Mouse (Mus musculus) midbrain, embryonic 12.5 days (tissue): Measurements from ENCODE around the gene Cd79a. TPM values are rescaled to one million over a fixed set of nuclear protein-coding genes. Genes with fewer than 3 reads are reported as not detected.
A peak's percentile ranks its signal among the peaks of the same experiment; 100 is the strongest.

Source experiments
- ATAC-seq: fragments of 200-750 bp; cut with Nextera tagmentation; 2 replicates; pipeline ENCODE4 v1.8.0; 2017; ENCODE audit warnings: low read depth, moderate TSS enrichment, moderate library complexity; ENCODE audit not compliant: low FRiP score
- H3K27ac ChIP-seq: fragments of 300-500 bp; sonication (generic); replicated peaks from 2 replicates; pipeline ENCODE4 v1.5.1; 2016; ENCODE audit warnings: mild to moderate bottlenecking
- H3K27me3 ChIP-seq: fragments of 300-500 bp; sonication (generic); 2 replicates; pipeline ENCODE4 v1.6.1; 2016; ENCODE audit warnings: mild to moderate bottlenecking
- H3K36me3 ChIP-seq: fragments of 300-500 bp; sonication (generic); 2 replicates; pipeline ENCODE4 v1.6.1; 2016
- H3K4me1 ChIP-seq: fragments of 300-500 bp; sonication (generic); 2 replicates; pipeline ENCODE4 v1.6.1; 2016
- H3K4me2 ChIP-seq: fragments of 300-500 bp; sonication (generic); replicated peaks from 2 replicates; pipeline ENCODE4 v1.6.1; 2016; ENCODE audit warnings: mild to moderate bottlenecking, moderate library complexity
- H3K4me3 ChIP-seq: fragments of 300-500 bp; sonication (generic); 2 replicates; pipeline ENCODE4 v1.5.1; 2016; ENCODE audit warnings: mild to moderate bottlenecking
- H3K9ac ChIP-seq: fragments of 300-500 bp; sonication (generic); replicated peaks from 2 replicates; pipeline ENCODE4 v1.6.1; 2016; ENCODE audit warnings: mild to moderate bottlenecking, moderate library complexity
- H3K9me3 ChIP-seq: fragments of 300-500 bp; sonication (generic); 2 replicates; pipeline ENCODE4 v1.6.1; 2016; ENCODE audit warnings: mild to moderate bottlenecking
- WGBS: fragments of 180-500 bp; shearing (Covaris S2); methylation state at CpG from one replicate; pipeline ENCODE4 v1.1.7; 2016; 5-methylcytosine and 5-hydroxymethylcytosine counted together
- polyA plus RNA-seq: library from polyadenylated mRNA; unstranded; fragments of >200 nt; fragmentation: Nextera tagmentation; extraction: Ambion mirVana; gene quantifications from 2 replicates; pipeline ENCODE4 v1.2.1, GENCODE M21; 2016

The Cd79a gene
- 0.31 and 0.36 TPM in 2 replicates for polyA plus RNA-seq

DNA sequence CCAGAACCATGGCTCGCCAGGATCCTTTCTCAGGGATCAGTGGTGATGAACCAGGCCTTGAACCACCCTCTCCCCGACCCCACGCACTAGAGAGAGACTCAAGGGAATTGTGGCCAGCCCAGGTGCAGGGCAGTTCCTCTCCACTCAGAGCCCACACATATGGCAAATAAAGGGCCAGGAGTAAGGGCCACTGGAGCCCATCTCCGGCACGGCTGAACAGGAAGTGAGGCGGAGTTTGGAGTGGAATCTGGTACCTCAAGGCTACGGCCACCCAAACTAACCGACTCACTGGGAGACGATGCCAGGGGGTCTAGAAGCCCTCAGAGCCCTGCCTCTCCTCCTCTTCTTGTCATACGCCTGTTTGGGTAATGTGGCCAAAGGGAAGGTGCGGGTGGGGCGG lies at the start of gene Cd79a:
TSS of gene Cd79a (plus strand) at position 158 of the 400 bp plus-strand sequence.
- no peaks in the 10 kb centered on the region for H3K27me3 ChIP-seq

DNA sequence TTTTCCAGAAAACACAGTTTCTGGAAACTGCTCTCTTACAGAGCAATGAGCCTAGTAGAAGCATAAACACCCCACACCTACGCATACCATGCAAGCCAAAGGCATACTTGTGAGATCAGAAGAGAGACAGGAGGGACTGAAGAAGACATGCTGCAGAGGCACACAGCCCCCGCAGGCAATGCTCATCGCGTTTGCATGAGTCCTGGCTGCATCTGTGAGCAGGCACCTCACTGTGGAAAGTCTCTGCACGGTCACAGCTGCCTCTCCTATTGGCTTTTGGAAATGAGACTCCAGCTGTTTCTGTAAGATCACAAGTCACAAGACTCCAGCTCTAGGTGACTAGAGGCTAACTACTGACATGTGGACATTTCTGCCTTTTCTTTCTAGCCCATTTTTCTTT lies 47.0 kb upstream of the Cd79a start:
- H3K4me2 ChIP-seq: no peak overlapping the region
- no peaks in the 10 kb centered on the region for H3K27me3 ChIP-seq
- no peaks in the 10 kb centered on the region for H3K36me3 ChIP-seq
- ATAC-seq: no peak
- H3K9ac ChIP-seq: no peak overlapping the region
- no peak overlapping the region for H3K27ac ChIP-seq
- H3K4me3 ChIP-seq: no peak overlapping the region
- no peaks in the 10 kb centered on the region for H3K9me3 ChIP-seq
- 20% methylated on average over 5 of the region's 5 CpGs for WGBS
- H3K4me1 ChIP-seq: peaks cover 4% of the 10 kb centered on the region; the same call in 1 of the 2 replicates

More for the DNA sequence above, at the start of gene Cd79a:
- H3K4me2 ChIP-seq: no peak within 1 kb of the TSS
- WGBS: 84% methylated on average over 12 of the region's 12 CpGs
- no peak for ATAC-seq
- H3K4me3 ChIP-seq: no peak within 1 kb of the TSS
- H3K9ac ChIP-seq: no peak within 1 kb of the TSS
- no peak within 1 kb of the TSS for H3K27ac ChIP-seq
- H3K4me1 ChIP-seq: no peaks in the 10 kb centered on the region
- H3K36me3 ChIP-seq: no peaks in the 10 kb centered on the region
- no peaks in the 10 kb centered on the region for H3K9me3 ChIP-seq

DNA sequence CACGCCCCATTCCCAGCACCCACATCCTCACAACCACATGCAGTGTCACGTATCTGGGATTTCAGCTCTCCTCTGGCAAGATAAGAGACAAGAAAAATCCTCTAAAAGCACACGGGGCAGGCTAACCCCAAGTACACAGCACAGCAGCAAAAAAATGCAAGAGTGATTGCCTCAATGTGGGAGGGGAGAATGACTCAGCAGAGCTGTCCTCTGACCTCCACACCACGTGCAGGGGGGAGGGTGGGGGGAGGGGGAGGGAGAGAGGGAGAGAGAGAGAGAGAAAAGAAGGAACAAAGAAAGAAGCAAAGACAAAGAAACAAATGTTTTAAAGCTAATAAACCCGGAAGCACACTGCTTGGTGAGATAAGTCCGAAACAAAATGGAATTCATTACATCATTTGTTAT lies 46.3 kb upstream of the Cd79a start:
- H3K4me3 ChIP-seq: no peak overlapping the region
- H3K4me1 ChIP-seq: peaks cover 1% of the 10 kb centered on the region; the same call in 1 of the 2 replicates
- WGBS: 40% methylated on average over 6 of the region's 6 CpGs
- H3K9ac ChIP-seq: no peak overlapping the region
- no peak overlapping the region for H3K4me2 ChIP-seq
- H3K27me3 ChIP-seq: no peaks in the 10 kb centered on the region
- no peaks in the 10 kb centered on the region for H3K9me3 ChIP-seq
- no peaks in the 10 kb centered on the region for H3K36me3 ChIP-seq
- ATAC-seq: 0 out of 2 replicates have a peak, but pooled peaks have one; percentile 27
- H3K27ac ChIP-seq: no peak overlapping the region

DNA sequence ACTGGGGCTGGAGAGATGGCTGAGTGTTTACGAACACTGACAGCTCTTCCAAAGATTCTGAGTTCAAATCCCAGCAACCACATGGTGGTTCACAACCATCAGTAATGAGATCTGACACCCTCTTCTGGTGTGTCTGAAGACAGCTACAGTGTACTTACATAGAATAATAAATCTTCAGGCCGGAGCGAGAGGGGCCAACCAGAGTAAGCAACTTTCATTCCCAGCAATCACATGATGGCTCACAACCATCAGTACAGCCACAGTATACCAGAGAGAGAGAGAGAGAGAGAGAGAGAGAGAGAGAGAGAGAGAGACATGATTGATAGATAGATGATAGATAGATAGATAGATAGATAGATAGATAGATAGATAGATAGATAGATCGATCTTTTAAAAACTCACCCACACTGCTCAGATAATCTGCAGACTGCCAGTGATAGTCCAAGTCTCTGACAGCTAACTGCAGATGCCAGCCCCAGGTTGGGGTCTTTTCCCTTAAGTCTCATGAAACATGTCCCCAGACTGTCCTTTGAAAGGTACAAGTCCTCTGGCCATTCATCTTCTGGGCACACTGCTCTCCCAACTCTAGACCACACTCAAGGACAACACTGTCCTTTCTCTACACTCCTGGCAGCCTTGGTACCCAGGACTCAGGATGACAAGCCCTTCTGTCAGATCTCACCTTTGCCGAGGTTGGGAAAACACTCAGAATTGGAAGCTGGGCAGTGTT lies 45.4 kb upstream of the Cd79a start:
- Histone ChIP-seq H3K36me3 (no peaks in the 10 kb centered on the region), H3K4me3 (no peak overlapping the region), H3K9ac (no peak overlapping the region), H3K9me3 (no peaks in the 10 kb centered on the region), H3K4me2 (no peak overlapping the region), H3K27ac (no peak overlapping the region), H3K4me1 (0 out of 2 replicates have a peak, but pooled peaks cover 1% of the 10 kb centered on the region), H3K27me3 (no peaks in the 10 kb centered on the region)
- WGBS: 89% methylated on average over 5 of the region's 5 CpGs
- ATAC-seq: no peak

DNA sequence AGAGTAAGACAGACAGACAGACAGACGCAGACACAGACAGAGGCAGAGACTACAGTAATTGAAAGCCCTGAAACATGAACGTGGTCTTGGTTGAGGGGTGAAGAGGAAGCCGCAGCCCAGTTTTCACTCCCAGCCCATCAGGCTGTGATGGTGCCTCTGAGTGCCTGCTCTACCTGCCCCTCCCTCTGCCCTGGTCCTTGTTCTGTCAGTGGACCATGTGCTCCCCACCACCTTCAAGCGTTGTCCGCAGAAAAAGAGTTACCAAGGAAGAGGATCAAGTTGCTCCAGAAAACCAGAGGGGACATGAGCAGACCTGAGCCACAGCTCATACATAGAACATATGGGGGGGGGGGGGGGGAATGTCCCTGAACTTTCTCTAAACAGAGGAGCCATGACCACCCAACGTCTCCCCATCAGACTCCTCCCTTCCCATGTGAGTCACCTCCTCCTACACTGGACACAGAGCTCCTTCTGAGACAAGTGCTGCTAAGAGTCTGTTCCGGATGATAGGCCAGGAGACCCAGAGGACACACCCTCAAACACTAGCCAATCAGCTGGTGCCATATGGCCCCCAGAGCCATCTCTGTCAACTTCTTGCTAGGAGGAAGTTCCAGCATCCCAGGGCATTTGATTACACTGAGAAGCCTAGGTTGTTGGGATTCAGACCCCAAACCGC lies 44.5 kb upstream of the Cd79a start:
- Histone ChIP-seq H3K27me3 (no peaks in the 10 kb centered on the region), H3K36me3 (no peaks in the 10 kb centered on the region), H3K27ac (no peak overlapping the region), H3K4me2 (no peak overlapping the region), H3K9me3 (no peaks in the 10 kb centered on the region), H3K4me3 (no peak overlapping the region), H3K9ac (no peak overlapping the region), H3K4me1 (0 out of 2 replicates have a peak, but pooled peaks cover 2% of the 10 kb centered on the region)
- 81% methylated on average over 8 of the region's 8 CpGs for WGBS
- no peak for ATAC-seq

DNA sequence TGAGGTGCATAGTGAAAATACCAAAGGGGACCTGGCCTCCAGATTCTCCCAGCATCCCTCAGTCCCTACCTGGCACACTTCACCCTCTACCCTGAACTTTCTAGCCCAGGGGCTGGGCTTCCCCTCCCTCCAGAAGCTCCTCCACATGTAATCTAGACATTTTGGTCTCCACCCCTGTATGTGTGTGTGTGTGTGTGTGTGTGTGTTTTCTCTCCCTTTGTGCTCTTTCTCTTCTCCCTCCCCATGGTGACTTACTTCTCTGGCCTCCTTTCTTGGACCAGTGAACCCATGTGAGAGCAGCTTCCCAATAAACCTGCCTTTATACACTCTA lies 44.0 kb upstream of the Cd79a start:
- no peak for ATAC-seq
- Histone ChIP-seq H3K27ac (no peak overlapping the region), H3K4me1 (0 out of 2 replicates have a peak, but pooled peaks cover 2% of the 10 kb centered on the region), H3K4me2 (no peak overlapping the region), H3K9me3 (no peaks in the 10 kb centered on the region), H3K9ac (no peak overlapping the region), H3K36me3 (no peaks in the 10 kb centered on the region), H3K4me3 (no peak overlapping the region), H3K27me3 (no peaks in the 10 kb centered on the region)

DNA sequence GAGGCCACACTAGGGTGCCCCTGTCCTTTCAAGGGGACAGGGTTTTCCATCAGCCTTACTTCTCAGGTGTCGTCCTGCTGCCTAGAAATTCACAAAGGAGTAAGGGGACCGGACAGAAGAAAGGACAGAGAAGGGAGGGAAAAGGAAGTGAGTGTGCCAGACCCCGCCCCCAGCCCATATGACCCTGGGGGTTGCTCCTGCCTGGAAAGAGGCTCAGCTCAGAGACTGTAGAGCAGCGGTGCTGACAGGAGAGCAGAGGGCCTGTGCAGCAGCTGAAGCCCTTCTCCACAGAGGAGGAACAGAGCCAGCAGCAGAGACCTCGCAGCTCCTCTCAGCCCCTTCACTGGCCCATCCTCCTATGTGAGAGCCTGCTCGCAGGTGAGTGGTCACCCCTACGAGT lies 43.5 kb upstream of the Cd79a start:
- no peak overlapping the region for H3K27ac ChIP-seq
- no peak for ATAC-seq
- H3K27me3 ChIP-seq: no peaks in the 10 kb centered on the region
- H3K9me3 ChIP-seq: no peaks in the 10 kb centered on the region
- H3K9ac ChIP-seq: no peak overlapping the region
- 0 out of 2 replicates have a peak, but pooled peaks cover 2% of the 10 kb centered on the region for H3K4me1 ChIP-seq
- 46% methylated on average over 7 of the region's 7 CpGs for WGBS
- H3K4me3 ChIP-seq: no peak overlapping the region
- H3K4me2 ChIP-seq: no peak overlapping the region
- H3K36me3 ChIP-seq: no peaks in the 10 kb centered on the region

DNA sequence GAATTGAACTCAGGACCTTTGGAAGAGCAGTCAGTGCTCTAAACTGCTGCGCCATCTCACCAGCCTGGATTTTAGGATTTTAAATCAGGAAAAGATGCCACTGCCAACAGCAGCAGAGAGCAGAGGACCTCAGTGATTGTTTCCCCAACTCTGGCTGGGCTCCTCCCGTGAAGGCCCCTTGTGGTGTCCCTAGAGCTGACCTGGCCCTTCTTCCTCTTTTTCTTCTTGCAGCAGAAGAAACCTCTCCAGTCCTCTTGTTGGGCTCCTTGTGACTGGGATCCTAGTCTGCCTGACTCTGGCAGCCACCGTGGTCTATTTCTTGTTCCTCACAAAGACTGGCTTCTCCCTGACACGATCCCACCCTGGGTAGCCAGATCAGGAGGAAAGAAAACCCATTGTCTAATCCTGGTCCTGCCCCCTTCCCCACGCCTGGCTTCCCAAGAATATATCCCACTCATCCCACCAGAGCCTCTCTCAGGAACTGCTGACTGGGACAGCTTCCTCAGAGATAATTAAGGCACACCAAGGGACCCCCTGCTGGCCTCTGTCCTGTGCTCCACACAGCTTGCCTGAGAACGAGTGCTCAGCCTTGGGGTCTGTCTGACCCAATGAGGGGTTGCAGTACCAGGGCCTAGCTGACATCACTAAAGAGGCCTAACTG lies 40.6 kb upstream of the Cd79a start:
- H3K9me3 ChIP-seq: no peaks in the 10 kb centered on the region
- 0 out of 2 replicates have a peak, but pooled peaks cover 2% of the 10 kb centered on the region for H3K4me1 ChIP-seq
- H3K36me3 ChIP-seq: no peaks in the 10 kb centered on the region
- no peaks in the 10 kb centered on the region for H3K27me3 ChIP-seq
- no peak overlapping the region for H3K9ac ChIP-seq
- H3K4me2 ChIP-seq: no peak overlapping the region
- no peak overlapping the region for H3K4me3 ChIP-seq
- no peak overlapping the region for H3K27ac ChIP-seq
- 30% methylated on average over 6 of the region's 6 CpGs for WGBS
- ATAC-seq: no peak

DNA sequence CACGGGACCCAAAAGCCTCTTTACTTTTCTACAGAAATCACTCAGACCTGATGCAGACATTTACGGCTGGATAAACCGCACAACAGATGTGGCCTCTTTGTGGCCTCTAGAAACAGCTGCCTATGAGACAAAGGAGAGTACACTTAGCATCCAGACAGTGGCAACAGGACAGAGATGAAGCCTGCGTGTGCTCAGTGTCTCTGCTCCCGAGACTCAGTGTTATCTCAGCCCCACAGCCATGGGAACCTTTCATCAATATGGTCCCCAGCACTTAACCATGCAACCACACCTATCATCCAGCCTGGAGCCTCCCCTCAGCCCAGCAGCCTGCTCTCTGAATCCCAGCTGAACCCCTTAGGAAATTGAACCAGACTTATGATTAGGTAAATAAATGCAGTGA lies 37.9 kb upstream of the Cd79a start:
- H3K4me1 ChIP-seq: 0 out of 2 replicates have a peak, but pooled peaks cover 2% of the 10 kb centered on the region
- no peak for ATAC-seq
- no peaks in the 10 kb centered on the region for H3K9me3 ChIP-seq
- no peak overlapping the region for H3K27ac ChIP-seq
- H3K36me3 ChIP-seq: no peaks in the 10 kb centered on the region
- 80% methylated on average over 5 of the region's 5 CpGs for WGBS
- no peak overlapping the region for H3K9ac ChIP-seq
- no peak overlapping the region for H3K4me3 ChIP-seq
- H3K4me2 ChIP-seq: no peak overlapping the region
- no peaks in the 10 kb centered on the region for H3K27me3 ChIP-seq

DNA sequence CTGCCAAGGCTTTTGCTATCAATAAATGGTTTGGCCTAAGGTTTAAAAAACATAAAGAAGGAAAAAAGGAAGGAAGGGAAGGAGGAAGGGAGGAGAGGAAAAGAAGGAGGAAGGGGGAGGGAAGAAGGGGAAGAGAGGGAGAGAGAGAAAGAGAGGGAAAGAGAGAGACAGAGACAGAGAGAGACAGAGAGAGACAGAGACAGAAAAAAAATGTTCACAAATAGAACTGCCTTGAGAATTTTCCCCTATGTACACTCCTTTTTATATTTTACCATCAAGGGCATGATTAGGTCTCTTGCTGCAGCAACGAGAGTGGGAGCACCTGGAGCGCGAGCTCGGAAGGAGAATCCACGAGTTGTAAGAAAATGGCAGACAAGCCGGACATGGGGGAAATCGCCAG lies 35.3 kb upstream of the Cd79a start, which contains the start of gene Gm9844:
TSS of gene Gm9844 (plus strand) at position 301 of the 400 bp plus-strand sequence.
- Histone ChIP-seq H3K27ac (no peak within 1 kb of the TSS), H3K36me3 (no peaks in the 10 kb centered on the region), H3K27me3 (peaks cover 6% of the 10 kb centered on the region; the same call in 1 of the 2 replicates), H3K4me1 (no peaks in the 10 kb centered on the region), H3K9me3 (no peaks in the 10 kb centered on the region), H3K9ac (no peak within 1 kb of the TSS), H3K4me2 (no peak within 1 kb of the TSS), H3K4me3 (no peak within 1 kb of the TSS)
- ATAC-seq: no peak
- 90% methylated on average over 7 of the region's 7 CpGs for WGBS

DNA sequence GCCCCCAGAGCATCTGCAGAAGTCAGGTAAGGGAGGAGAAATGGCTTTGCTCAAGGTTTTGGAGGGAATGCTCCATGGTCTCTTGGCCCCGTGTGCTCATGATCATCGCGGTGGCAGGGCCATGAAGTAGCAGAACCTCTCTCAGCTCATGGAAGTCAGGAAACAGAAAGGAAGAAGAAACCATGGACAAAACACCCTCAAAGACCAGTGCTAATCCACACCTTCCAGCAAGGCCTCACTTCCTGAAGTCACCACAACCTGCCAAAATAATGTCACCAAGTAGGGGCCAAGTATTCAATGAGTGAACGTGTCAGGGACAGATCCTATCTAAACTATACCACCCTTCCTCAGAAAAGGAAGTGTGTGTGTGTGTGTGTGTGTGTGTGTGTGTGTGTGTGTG lies 34.3 kb upstream of the Cd79a start:
- Histone ChIP-seq H3K9me3 (no peaks in the 10 kb centered on the region), H3K27ac (no peak overlapping the region), H3K9ac (no peak overlapping the region), H3K4me3 (no peak overlapping the region), H3K27me3 (peaks cover 12% of the 10 kb centered on the region; the same call in 1 of the 2 replicates), H3K4me2 (no peak overlapping the region), H3K36me3 (no peaks in the 10 kb centered on the region), H3K4me1 (no peaks in the 10 kb centered on the region)
- WGBS: 96% methylated on average over 4 of the region's 4 CpGs
- no peak for ATAC-seq

DNA sequence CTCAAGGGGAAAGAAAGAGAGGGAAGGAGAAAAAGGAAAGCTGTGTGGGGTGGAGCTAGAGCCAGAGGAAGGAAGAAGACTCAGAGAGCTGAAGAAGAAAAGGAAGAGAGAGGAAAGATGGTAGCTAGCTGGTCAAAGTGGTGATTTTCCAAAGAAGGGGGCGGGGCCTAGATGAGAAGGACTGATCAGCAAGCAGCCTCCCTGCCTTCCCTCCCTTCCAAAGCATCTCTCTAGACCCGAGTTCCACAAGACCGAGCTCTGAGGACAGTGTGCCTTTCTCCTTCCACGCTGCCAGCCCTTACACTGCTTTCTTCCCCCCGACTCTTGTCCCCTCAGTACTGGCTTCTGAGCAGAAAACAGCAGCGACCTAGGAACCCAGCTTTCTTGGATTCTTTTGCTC lies 33.0 kb upstream of the Cd79a start:
- H3K27me3 ChIP-seq: peaks cover 12% of the 10 kb centered on the region; the same call in 1 of the 2 replicates
- no peak for ATAC-seq
- H3K9me3 ChIP-seq: no peaks in the 10 kb centered on the region
- no peaks in the 10 kb centered on the region for H3K36me3 ChIP-seq
- H3K4me2 ChIP-seq: no peak overlapping the region
- no peak overlapping the region for H3K4me3 ChIP-seq
- no peak overlapping the region for H3K27ac ChIP-seq
- peaks cover 6% of the 10 kb centered on the region for H3K4me1 ChIP-seq
- 35% methylated on average over 6 of the region's 6 CpGs for WGBS
- no peak overlapping the region for H3K9ac ChIP-seq
